Mouse (Mus musculus) neutrophil, adult 65 days (primary cell): ENCODE results near the gene Cops4. TPM values are rescaled to one million over a fixed set of nuclear protein-coding genes. Genes with fewer than 3 reads are reported as not detected.

Experiments used
- total RNA-seq: library from RNA; stranded (reverse); gene quantifications from 2 replicates; pipeline ENCODE4 v1.2.4, GENCODE M21; 2023

Cops4 gene
- total RNA-seq = 37.1 and 44.3 TPM in 2 replicates

DNA sequence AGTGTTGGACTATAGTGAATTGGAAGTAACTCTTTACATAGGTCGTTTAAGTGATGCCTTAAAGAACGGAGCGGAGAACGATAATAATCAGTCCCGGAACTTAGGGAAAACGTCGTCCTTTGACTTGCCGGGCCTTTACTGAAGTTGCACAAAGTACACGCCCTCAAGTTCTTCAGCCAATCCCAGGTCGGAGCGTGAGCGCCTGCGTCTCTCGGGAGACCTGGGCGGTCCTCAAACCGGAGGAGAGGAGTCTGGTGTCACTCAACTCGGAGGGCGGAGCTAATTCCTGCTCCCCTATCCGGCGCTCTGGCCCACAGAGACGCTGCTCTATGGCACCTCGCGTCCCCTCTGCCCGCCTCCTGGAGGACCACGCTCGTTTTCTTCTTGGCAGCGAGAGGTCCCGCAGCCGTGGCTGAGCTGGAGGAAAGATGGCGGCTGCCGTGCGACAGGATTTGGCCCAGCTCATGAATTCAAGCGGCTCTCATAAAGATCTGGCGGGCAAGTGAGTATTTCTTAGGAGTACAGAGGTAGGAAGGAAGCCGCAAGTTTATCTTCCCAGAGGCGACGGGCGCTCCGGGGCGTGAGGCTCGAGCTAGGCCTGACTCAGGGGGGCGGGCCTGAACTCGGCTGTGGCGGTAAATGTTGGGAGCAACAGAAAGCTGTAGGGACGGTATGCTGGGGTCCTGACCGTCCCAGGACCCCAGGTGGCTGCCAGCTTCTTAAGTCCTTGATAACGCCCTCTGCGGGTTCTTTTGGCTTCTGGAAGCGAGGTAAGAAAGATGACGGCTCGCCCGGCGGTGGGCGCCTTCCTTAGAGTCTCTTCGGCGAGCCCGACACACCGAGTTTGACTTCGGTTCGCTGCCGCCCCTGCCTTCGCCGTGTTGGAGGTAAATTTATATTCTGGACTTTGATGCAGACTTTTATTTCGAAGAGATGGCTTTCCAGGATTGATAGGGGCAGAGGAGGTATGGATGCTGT lies at the start of gene Cops4:
Gene Cops4 (plus strand): TSS at position 261 of the 978 bp plus-strand sequence.

DNA sequence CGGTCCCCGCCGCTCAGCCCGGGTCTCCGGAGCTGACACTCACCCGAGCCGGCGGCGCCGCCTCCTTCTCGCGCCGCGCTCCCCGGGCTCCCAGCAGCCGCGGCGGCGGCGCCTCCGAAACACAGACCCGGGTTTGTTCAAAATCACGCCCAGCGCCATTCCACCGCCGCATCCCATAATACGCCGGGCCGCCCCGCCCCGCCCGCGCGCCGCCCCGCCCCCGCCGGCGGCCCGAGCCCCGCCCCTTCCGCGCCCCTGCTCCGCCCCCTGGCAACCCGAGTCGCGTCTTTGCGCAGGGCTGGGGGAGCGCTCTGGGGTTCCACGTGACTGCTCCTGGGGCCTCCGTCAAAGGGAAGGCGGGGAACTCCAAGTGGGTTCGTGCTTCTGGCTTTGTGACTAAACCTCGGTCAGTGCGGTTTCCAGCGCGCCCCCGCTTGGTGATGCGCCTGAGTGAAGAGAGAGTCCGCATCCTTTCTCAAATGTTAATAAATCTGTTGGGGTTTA lies 17.6 kb upstream of the Cops4 start, which contains the start of gene Lin54:
Gene Lin54 (minus strand): TSS at position 182 of the 504 bp plus-strand sequence.

DNA sequence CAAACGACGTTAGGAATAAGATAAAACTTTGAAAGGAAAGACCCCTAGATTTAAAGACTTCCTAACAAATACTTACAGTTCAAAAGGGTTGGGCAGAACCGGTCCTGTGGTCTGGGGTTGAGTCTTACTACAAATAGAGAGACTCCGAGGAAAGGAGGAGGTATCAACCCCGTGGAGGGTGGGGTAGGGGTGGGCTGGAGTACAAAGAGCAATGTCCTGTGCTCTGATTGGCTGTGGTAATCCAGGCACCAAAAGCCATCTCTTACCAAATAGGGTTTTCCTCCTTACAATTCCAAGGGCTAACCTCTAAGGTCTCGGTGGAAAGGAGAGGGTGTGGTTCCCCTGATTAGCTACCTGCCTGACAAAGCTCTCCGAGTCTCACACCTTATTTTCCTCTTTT lies 54.0 kb downstream of the Cops4 start, which contains the start of gene Plac8:
Gene Plac8 (minus strand): TSS at position 177 of the 400 bp plus-strand sequence.

Other genes with a start within 250 kb of the Cops4 start
- gene Sec31a, start 102.1 kb upstream of the Cops4 start, total RNA-seq = 61.4 and 64.9 TPM in 2 replicates
- gene Lin54, start 17.7 kb upstream of the Cops4 start, total RNA-seq = 35.6 and 40.6 TPM in 2 replicates
- 422 and 486 TPM in 2 replicates for gene Plac8, start 53.9 kb downstream of the Cops4 start, total RNA-seq
- 8.0 and 10.3 TPM in 2 replicates for gene Coq2, start 156.8 kb downstream of the Cops4 start, total RNA-seq
- gene Hpse, start 201.4 kb downstream of the Cops4 start, total RNA-seq = 13.7 and 15.2 TPM in 2 replicates